Mouse (Mus musculus) testis, postnatal 10 days (tissue): ENCODE measurements around the gene Foxl1.
A peak's percentile ranks its signal among the peaks of the same experiment; 100 is the strongest.

ENCODE experiments used
- DNase-seq: peaks from one replicate; pipeline ENCODE4 v3.0.0; 2021; ENCODE audit warnings: low spot score

Foxl1 gene

GRCm38 (mm10) chr8:121127756-121128375 is at the start of gene Foxl1:
Foxl1 (plus strand) TSS chr8:121127940.
- no peak for DNase-seq

- no peak for DNase-seq
Observed at GRCm38 (mm10) chr8:121078721-121079120, 49.0 kb upstream of the Foxl1 start.

GRCm38 (mm10) chr8:121079201-121079600 is 48.5 kb upstream of the Foxl1 start:
- no peak for DNase-seq

GRCm38 (mm10) chr8:121079944-121080343 is 47.8 kb upstream of the Foxl1 start:
- no peak for DNase-seq

GRCm38 (mm10) chr8:121080361-121081090 is 47.2 kb upstream of the Foxl1 start:
- no peak for DNase-seq

GRCm38 (mm10) chr8:121081398-121081797 is 46.3 kb upstream of the Foxl1 start:
- DNase-seq: no peak

GRCm38 (mm10) chr8:121082218-121083092 is 45.3 kb upstream of the Foxl1 start:
- DNase-seq: no peak

GRCm38 (mm10) chr8:121083093-121083935 is 44.4 kb upstream of the Foxl1 start:
- DNase-seq: peak; percentile 75

GRCm38 (mm10) chr8:121083936-121084209 is 43.9 kb upstream of the Foxl1 start:
- DNase-seq: no peak

GRCm38 (mm10) chr8:121084210-121084951 is 43.4 kb upstream of the Foxl1 start, which contains the start of gene Foxf1:
Foxf1 (plus strand) TSS chr8:121084386.
- DNase-seq: no peak

GRCm38 (mm10) chr8:121085011-121085410 is 42.7 kb upstream of the Foxl1 start:
- DNase-seq: no peak

- no peak for DNase-seq
Observed at GRCm38 (mm10) chr8:121085561-121085960, 42.2 kb upstream of the Foxl1 start.

GRCm38 (mm10) chr8:121086004-121086900 is 41.5 kb upstream of the Foxl1 start:
- DNase-seq: no peak

- DNase-seq: no peak
Observed at GRCm38 (mm10) chr8:121088281-121088680, 39.5 kb upstream of the Foxl1 start.

- no peak for DNase-seq
Observed at GRCm38 (mm10) chr8:121088871-121089630, 38.7 kb upstream of the Foxl1 start.

- no peak for DNase-seq
Observed at GRCm38 (mm10) chr8:121089631-121090380, 37.9 kb upstream of the Foxl1 start.

- DNase-seq: no peak
Observed at GRCm38 (mm10) chr8:121090716-121091115, 37.0 kb upstream of the Foxl1 start.

GRCm38 (mm10) chr8:121092141-121092540 is 35.6 kb upstream of the Foxl1 start:
- DNase-seq: no peak

GRCm38 (mm10) chr8:121092627-121093026 is 35.1 kb upstream of the Foxl1 start:
- peak; percentile 94 for DNase-seq
